Mouse (Mus musculus) lung, embryonic 14.5 days (tissue): ENCODE measurements around the gene Psma6. TPM values are rescaled to one million over a fixed set of nuclear protein-coding genes. Genes with fewer than 3 reads are reported as not detected.

Experiments
- ATAC-seq: fragments of 200-750 bp; cut with Nextera tagmentation; 2 replicates; pipeline ENCODE4 v1.8.0; 2017; ENCODE audit warnings: mild to moderate bottlenecking, moderate TSS enrichment, moderate library complexity; ENCODE audit not compliant: insufficient read depth
- DNase-seq: peaks from one replicate; pipeline ENCODE4 v3.0.0-alpha.2; 2015
- H3K27ac ChIP-seq: fragments of 300-500 bp; sonication (generic); 2 replicates; pipeline ENCODE4 v1.5.1; 2014; ENCODE audit warnings: low read depth, mild to moderate bottlenecking, moderate library complexity
- H3K27me3 ChIP-seq: fragments of 300-500 bp; sonication (generic); 2 replicates; pipeline ENCODE4 v1.6.1; 2014; ENCODE audit warnings: low read length, control low read depth; ENCODE audit not compliant: insufficient read depth
- H3K36me3 ChIP-seq: fragments of 300-500 bp; sonication (generic); 2 replicates; pipeline ENCODE4 v1.6.1; 2014; ENCODE audit warnings: control low read depth; ENCODE audit not compliant: insufficient read depth
- H3K4me1 ChIP-seq: fragments of 300-500 bp; sonication (generic); 2 replicates; pipeline ENCODE4 v1.6.1; 2014; ENCODE audit warnings: antibody characterized with exemption, control low read depth; ENCODE audit not compliant: insufficient read depth
- H3K4me2 ChIP-seq: fragments of 300-500 bp; sonication (generic); 2 replicates; pipeline ENCODE4 v1.6.1; 2014; ENCODE audit warnings: mild to moderate bottlenecking
- H3K4me3 ChIP-seq: fragments of 300-500 bp; sonication (generic); 2 replicates; pipeline ENCODE4 v1.5.1; 2014; ENCODE audit warnings: low read depth, low read length
- H3K9ac ChIP-seq: fragments of 300-500 bp; sonication (generic); 2 replicates; pipeline ENCODE4 v1.6.1; 2014
- H3K9me3 ChIP-seq: fragments of 300-500 bp; sonication (generic); 2 replicates; pipeline ENCODE4 v1.6.1; 2016; ENCODE audit warnings: low read depth, low read length, control low read depth
- CTCF ChIP-seq: IDR thresholded peaks from 2 replicates; pipeline ENCODE4 v1.5.1; 2016; ENCODE audit warnings: antibody characterized with exemption, low read depth
- WGBS: fragments of 180-500 bp; shearing (Covaris S2); extraction: QIAGEN DNeasy Blood & Tissue Kit; methylation state at CpG from one replicate; pipeline ENCODE4 v1.1.7; 2014; 5-methylcytosine and 5-hydroxymethylcytosine counted together
- polyA plus RNA-seq: library from polyadenylated mRNA; unstranded; fragments of >200 nt; fragmentation: Nextera tagmentation; extraction: Ambion mirVana; gene quantifications from 2 replicates; pipeline ENCODE4 v1.2.1, GENCODE M21; 2014

Psma6 gene
- polyA plus RNA-seq, 1 experiment from 2014 or later, result 423 TPM

DNA sequence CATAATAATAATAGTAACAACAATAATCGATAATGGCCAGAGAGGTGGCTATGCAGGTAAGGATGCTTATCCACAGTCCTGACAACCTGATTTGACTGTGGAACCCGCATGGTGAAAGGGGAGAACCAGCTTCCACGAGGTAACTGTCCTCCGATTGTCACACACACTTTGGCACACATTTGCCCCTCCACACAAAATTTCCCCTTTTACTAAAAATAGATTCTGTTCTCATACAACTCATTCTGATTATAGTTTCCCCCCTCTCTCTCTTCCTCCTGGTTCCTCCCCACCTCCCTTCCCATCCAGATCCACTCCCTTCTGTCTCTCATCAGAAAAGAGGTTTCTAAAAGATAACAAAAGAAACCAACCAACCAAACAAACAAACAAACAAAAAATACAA lies 45.9 kb downstream of the Psma6 start:
- no peak for TF ChIP-seq CTCF
- DNase-seq, result no peak
- no peaks in the 10 kb centered on the region for H3K9me3 ChIP-seq
- no peak overlapping the region for H3K9ac ChIP-seq
- H3K27me3 ChIP-seq, result no peaks in the 10 kb centered on the region
- H3K4me1 ChIP-seq, result no peaks in the 10 kb centered on the region
- no peak overlapping the region for H3K4me3 ChIP-seq
- no peaks in the 10 kb centered on the region for H3K36me3 ChIP-seq
- H3K27ac ChIP-seq, result no peak overlapping the region
- WGBS, result 75% methylated on average over 4 of the region's 4 CpGs
- no peak for ATAC-seq
- no peak overlapping the region for H3K4me2 ChIP-seq

DNA sequence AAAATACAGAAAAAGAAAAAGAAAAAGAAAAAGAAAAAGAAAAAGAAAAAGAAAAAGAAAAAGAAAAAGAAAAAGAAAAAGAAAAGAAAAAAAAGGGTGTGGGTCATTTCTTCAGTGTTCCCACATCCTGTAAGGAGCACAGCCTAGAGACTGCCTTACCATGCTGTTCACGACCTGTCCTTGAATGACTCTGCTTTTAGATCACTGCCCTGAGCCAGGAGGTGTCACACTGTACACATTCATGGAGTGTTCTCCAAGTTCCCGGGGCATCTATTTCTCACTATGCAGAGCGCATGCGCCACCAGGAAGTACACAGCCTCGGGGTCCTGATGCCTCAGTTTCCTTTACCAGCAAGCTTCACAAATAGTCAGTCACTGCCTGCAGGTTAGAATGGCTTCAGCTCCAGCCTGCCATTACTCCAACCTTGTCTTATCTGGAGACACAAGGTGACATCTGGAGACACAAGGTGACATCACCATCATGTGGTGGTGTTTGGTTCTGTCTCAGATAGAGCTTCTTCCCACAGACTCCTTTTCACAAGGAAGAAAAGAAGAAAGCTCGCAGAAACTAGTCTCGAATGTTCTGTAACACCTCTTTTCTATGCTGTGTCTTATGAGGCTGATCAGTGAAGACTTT lies 48.4 kb downstream of the Psma6 start:
- ATAC-seq (no peak), DNase-seq (no peak)
- H3K4me3 ChIP-seq, result no peak overlapping the region
- no peak for TF ChIP-seq CTCF
- H3K9ac ChIP-seq, result no peak overlapping the region
- peaks cover 5% of the 10 kb centered on the region; the same call in 1 of the 2 replicates for H3K4me1 ChIP-seq
- H3K27ac ChIP-seq, result no peak overlapping the region
- no peaks in the 10 kb centered on the region for H3K27me3 ChIP-seq
- 87% methylated on average over 7 of the region's 7 CpGs for WGBS
- no peaks in the 10 kb centered on the region for H3K36me3 ChIP-seq
- no peak overlapping the region for H3K4me2 ChIP-seq
- H3K9me3 ChIP-seq, result no peaks in the 10 kb centered on the region

DNA sequence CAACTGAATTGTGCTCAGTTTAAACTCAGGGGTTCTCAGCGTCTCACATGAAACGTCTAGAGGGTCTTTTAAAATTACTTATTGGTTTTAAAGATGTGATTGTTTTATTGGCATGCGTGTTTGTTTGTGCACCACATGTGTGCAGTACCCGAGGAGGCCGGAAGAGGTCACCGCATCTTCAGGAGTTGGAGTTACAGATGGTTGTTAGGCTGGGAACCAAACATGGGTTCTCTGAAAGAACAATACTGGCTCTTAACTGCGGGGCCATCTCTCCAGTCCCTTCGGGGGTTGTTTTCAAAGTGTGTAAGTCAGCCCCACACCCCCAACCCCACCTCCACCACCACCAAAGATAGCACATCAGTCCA lies 48.9 kb downstream of the Psma6 start:
- WGBS, result 95% methylated on average over 8 of the region's 8 CpGs
- no peak overlapping the region for H3K27ac ChIP-seq
- DNase-seq (no peak), ATAC-seq (no peak)
- no peaks in the 10 kb centered on the region for H3K9me3 ChIP-seq
- no peak overlapping the region for H3K9ac ChIP-seq
- no peak for TF ChIP-seq CTCF
- H3K4me3 ChIP-seq, result no peak overlapping the region
- H3K4me1 ChIP-seq, result peaks cover 7% of the 10 kb centered on the region; the same call in 1 of the 2 replicates
- no peaks in the 10 kb centered on the region for H3K27me3 ChIP-seq
- no peak overlapping the region for H3K4me2 ChIP-seq
- H3K36me3 ChIP-seq, result no peaks in the 10 kb centered on the region

DNA sequence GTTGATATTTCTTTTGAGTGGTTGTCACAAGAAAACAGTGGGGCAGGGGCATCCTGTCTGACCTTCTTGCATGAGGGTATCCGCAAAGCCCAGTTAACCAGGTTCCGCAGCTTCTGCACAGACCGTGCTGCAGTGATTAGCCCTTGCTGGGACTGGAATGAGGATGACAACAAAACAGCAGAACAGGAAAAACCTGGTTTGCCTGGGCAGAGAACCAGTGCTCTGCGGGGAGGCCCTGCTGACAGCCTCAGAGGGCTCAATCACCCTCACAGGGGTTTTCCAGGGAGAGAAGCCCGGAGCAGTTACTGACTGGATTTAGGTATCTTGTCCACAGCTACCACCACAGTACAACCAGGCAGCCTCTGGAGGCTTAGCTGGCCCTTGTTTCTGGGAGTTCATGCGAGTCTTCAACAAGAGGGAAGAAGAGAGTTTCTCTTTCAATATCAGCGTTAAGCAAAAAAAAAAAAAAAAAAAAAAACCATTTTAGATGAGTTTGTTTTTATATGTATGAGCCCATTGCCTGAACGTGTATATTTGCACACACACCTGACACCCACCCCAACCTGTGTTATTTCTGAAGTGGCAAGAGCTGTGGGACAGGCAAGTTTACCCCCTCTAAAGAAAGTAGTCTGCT lies 49.9 kb downstream of the Psma6 start:
- TF ChIP-seq CTCF, result no peak
- peak; percentile 42; the same call in 1 of the 2 replicates for ATAC-seq

DNA sequence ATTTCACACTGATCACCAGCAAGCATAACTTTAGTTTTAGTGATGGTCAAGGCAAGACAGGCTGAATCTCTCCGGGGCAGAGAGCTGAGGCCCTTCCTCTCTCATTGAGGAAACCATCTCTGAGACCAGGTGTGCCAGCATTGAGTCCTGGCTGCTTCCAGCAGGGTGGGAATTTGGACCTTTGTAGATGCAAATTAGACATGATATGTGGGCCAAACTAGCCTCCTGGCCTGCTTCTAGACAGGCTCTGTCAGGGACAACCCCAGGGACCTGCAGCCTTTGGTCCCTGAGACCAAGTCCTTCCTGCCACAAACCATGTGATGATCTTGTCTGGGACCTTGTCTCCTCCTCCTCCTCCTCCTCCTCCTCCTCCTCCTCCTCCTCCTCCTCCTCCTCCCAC lies 51.1 kb downstream of the Psma6 start:
- no peaks in the 10 kb centered on the region for H3K27me3 ChIP-seq
- H3K9ac ChIP-seq, result no peak overlapping the region
- no peak overlapping the region for H3K4me3 ChIP-seq
- H3K36me3 ChIP-seq, result no peaks in the 10 kb centered on the region
- WGBS, result 65% methylated on average over 1 of the region's 1 CpGs
- no peak overlapping the region for H3K4me2 ChIP-seq
- H3K27ac ChIP-seq, result no peak overlapping the region
- DNase-seq, result no peak
- H3K4me1 ChIP-seq, result peaks cover 17% of the 10 kb centered on the region; the same call in 1 of the 2 replicates
- no peak for TF ChIP-seq CTCF
- H3K9me3 ChIP-seq, result no peaks in the 10 kb centered on the region
- ATAC-seq, result no peak

More for the DNA sequence above, 49.9 kb downstream of the Psma6 start:
- Histone ChIP-seq H3K4me1 (peaks cover 16% of the 10 kb centered on the region; the same call in 1 of the 2 replicates), H3K4me3 (no peak overlapping the region), H3K27ac (peak overlapping the region; percentile 34; the same call in 1 of the 2 replicates), H3K36me3 (no peaks in the 10 kb centered on the region), H3K27me3 (no peaks in the 10 kb centered on the region), H3K9me3 (no peaks in the 10 kb centered on the region), H3K4me2 (no peak overlapping the region), H3K9ac (no peak overlapping the region)
- DNase-seq, result peak; percentile 65
- WGBS, result 28% methylated on average over 8 of the region's 8 CpGs

DNA sequence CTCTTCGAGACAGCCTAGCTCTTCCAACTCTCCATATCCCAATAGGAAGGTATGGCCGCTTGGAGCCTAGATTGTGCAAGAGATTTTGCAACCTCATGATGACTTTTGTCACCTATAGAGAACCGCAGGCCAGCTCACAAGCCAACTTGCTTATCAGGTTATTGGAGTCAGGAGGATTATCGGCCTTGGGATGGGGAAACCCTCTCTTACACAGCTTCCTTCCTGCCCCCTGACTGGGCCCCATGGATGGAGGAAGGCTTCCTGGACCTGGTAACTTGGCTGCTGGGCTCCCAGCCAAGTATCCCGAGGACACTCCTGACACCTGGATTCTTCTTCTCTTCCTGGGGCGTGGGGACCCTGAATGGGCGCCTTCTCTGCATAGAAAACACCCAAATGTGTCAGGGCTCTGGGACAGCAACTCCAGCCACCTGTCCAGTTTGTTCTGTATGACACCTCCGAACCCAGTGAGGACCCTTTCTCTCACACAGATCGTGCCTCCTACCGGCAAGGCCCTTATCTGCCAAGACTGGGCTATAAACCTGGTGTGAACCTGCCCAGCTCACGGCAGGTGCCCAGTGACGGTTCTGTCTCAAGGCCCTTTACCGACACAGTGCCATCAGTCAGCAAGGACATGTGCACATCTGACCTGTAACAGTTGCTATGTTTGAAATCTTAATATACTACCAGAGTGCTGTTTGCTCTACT lies 53.3 kb downstream of the Psma6 start:
- 47% methylated on average over 13 of the region's 13 CpGs for WGBS

DNA sequence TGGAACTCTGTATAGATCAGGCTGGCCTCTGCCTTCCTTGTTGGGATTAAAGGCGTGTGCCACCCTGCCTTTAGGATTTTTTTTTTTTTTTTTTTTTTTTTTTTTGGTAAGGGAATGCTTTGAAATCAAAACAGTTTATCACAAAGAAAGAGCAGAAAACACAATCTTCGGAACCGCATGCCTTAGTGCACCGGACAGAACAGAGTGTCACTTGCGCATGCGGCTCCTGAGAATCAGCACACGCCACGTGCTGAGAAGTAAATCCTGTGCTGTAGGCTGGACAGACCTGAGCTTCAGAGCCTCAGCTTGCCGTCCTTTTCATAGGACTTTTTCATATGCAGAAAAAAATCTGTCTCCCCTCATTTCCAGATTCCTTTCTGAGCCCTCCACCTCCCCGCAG lies 54.0 kb downstream of the Psma6 start:
- no peaks in the 10 kb centered on the region for H3K27me3 ChIP-seq
- TF ChIP-seq CTCF, result no peak
- 70% methylated on average over 10 of the region's 10 CpGs for WGBS
- peak overlapping the region; percentile 14 for H3K4me2 ChIP-seq
- H3K4me3 ChIP-seq, result no peak overlapping the region
- peaks cover 20% of the 10 kb centered on the region; the same call in 1 of the 2 replicates for H3K4me1 ChIP-seq
- DNase-seq (no peak), ATAC-seq (no peak)
- H3K27ac ChIP-seq, result peak overlapping the region; percentile 0; the same call in 1 of the 2 replicates
- H3K9me3 ChIP-seq, result no peaks in the 10 kb centered on the region
- no peaks in the 10 kb centered on the region for H3K36me3 ChIP-seq
- no peak overlapping the region for H3K9ac ChIP-seq

More for the DNA sequence above, 53.3 kb downstream of the Psma6 start:
- Histone ChIP-seq H3K27me3 (no peaks in the 10 kb centered on the region), H3K4me1 (peaks cover 17% of the 10 kb centered on the region; the same call in 1 of the 2 replicates), H3K9me3 (no peaks in the 10 kb centered on the region), H3K4me2 (no peak overlapping the region), H3K9ac (no peak overlapping the region), H3K4me3 (no peak overlapping the region), H3K36me3 (no peaks in the 10 kb centered on the region), H3K27ac (no peak overlapping the region)
- ATAC-seq (no peak), DNase-seq (peak; percentile 61)
- 0 out of 2 replicates have a peak, but pooled peaks have one; percentile 7 for TF ChIP-seq CTCF
